Mouse (Mus musculus) left cerebral cortex, postnatal 14 days (tissue): ENCODE data around the gene Psmd3. TPM values are rescaled to one million over a fixed set of nuclear protein-coding genes. Genes with fewer than 3 reads are reported as not detected.

ENCODE experiments used
- DNase-seq, 2 experiments: peaks; one replicate each; pipeline ENCODE4 v3.0.0; 2021 to 2022; ENCODE audit warnings: low spot score in 2 of 2, mixed read lengths in 1 of 2
- intact Hi-C: fragments of 180-260 bp; cut with DNase I; formaldehyde crosslinking; loops from one replicate; pipeline ENCODE4 v1.15.1; 2025
- total RNA-seq, 2 experiments: library from RNA; stranded (reverse); gene quantifications; 2 replicates each; pipeline ENCODE4 v1.2.3; 2021

The Psmd3 gene
- total RNA-seq, 2 experiments from 2014 or later: 128 to 134 TPM

DNA sequence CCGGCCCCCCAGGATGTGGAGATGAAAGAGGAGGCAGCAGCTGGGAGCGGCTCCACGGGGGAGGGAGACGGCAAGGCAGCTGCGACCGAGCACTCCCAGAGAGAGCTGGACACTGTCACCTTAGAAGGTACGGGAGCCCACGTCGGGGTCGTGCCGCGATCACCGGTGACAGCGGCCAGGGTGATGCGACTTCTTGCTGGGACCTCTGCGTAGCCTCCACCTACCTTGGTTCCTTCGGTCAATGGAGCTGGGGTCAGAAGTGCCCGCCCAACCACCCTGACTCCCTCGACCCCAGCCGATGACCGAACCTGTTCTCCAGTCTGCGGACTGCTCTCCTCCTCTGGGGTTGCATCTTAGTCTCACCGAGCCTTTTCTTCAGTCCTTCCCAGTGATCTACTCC, 457 bp downstream of the Psmd3 start:
- intact Hi-C loops: no loop called here

DNA sequence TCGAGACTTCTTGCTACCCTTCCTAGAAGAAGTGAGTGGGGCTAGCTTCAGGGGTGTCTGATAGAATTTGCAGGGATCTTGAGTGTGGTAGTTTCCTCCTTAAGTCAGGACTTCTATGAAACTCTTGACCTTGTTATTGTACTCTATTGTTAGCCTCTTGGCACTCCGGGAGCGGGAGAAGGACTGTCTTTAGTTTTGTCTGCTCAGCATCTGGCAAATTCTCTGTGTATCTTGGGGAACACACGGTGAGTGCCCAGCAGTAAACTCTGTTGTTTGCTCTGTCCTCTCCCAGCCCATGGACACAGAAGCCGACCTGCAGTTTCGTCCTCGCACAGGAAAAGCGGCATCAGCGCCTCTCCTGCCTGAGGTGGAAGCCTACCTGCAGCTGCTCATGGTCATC, 3.3 kb downstream of the Psmd3 start:
- DNase-seq: no peak
- intact Hi-C loops: no loop called here

More for the DNA sequence above, 457 bp downstream of the Psmd3 start:
- no peak for DNase-seq

DNA sequence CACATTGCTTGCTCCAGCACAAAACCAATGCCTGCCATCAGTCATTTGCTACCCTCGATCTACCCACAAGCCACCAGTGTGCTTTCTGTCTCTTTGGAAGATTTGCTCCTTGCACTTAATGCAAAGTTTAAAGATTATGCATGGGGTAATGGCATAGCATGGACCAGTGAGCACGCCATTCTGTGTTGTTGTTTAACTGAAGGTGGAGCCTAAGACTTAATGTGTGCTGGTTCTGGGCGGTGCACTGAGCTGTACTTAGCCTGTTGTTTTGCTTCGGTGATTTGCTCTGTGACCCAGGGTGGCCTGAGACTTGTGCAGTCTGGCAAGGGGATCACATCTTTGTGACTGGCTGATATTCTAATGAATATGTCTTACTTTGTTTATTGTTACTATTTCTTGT, 4.6 kb downstream of the Psmd3 start:
- intact Hi-C loops: no loop called here
- no peak for DNase-seq

- intact Hi-C loops: no loop called here
- no peak for DNase-seq
These were observed 5.7 kb downstream of the Psmd3 start for GRCm38 (mm10) chr11:98688009-98688408.

- DNase-seq: no peak
- intact Hi-C loops: no loop called here
These were observed 10.8 kb downstream of the Psmd3 start for GRCm38 (mm10) chr11:98693201-98693600.

DNA sequence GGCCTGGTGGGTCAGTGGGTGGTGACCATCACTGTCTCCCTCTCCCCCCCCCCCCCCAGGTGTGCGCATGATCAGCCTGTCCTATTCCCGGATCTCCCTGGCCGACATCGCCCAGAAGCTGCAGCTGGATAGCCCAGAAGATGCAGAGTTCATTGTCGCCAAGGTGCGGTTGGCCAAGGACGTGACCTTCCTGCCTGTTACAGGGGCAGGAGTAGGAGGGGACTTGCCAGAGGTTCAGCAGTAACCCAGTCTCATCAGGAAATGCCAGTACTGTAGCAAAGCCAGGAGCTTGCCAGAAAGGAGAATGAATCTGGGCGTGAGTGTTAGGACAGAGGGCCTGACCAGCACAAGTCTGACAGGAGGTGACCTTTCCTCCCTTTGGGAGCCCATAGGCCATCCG, 11.4 kb downstream of the Psmd3 start:
- intact Hi-C loops: no loop called here
- no peak for DNase-seq

GRCm38 (mm10) chr11:98694301-98694700, 11.9 kb downstream of the Psmd3 start:
- intact Hi-C loops: no loop called here
- no peak for DNase-seq

GRCm38 (mm10) chr11:98695408-98695807, 13.1 kb downstream of the Psmd3 start:
- DNase-seq: no peak
- intact Hi-C loops: no loop called here

GRCm38 (mm10) chr11:98696454-98697216, 14.3 kb downstream of the Psmd3 start:
- no peak for DNase-seq
- intact Hi-C loops: no loop called here

DNA sequence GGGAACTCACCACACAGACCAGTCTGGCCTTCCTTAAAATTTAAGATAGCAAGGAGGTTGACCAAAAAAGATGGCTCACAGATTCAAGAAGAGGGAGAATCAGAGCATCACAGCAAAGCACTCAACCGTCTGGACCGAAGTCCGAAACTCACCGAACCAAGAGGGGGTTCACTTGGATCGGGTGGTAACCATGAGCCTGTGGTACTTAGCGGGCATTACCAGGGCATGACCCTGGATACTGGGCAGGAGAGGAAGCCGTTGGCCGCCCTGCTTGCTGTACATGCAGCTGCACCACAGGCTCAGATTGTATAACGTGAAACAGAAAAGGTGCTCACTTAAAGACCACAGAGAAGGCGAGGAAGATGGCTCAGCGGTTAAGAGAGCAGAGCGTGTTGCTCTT, 14.9 kb downstream of the Psmd3 start:
- intact Hi-C loops: no loop called here
- DNase-seq: no peak

DNA sequence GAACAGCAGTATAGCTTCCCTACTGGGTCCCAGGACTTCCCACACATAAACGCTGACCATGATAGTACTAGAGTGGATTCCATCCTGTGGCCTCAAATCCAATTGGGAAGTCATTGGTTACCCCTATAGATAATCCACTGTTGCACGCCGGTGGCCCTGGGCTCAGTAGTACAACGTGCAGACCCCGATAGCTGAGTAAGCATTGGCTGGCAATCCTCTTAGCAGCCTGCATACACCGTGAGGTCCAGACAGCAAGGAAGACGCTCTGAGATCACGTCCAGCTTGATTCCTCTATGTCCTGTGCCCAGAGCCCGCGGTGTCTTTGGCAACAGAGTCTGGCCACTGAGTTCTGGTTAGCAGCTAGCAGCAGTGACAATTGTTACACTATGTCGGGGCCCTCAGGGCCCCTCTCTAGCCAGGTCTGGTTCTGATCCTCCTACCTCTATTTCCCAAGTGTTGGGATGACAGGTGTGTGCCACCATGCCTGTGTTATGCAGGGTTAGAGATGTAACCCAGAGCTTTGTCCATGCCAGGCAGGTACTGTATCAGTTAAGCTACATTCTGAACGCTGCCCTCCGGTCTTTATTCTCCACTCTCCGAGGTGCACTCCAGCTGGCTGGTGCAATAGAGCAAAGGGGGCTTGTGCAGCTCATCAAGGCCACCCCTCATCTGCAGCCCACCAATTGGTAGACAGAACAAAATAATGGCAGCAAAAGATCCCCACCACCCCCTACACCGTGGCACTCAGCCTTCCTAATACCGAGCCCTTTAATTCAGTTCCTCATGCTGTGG, 16.7 kb downstream of the Psmd3 start:
- no peak for DNase-seq
- intact Hi-C loops: no loop called here

DNA sequence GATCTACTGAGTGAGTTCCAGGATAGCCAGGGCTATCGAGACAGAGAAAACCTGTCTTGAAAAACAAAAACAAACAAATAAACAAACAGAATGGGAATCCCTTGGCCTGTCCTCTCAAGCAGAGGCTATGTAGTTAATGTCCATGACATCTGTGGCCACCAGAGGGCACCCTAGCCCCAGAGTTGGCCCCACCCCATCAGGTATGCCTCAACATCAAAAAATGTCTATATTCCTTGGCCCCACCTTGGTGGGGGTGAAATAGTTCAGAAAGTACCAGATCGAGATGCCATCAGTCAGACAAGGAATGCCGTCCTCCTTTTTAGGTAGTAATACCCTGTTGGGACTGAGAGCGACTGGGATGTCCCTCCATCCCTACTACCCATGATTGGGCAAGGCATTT, 17.6 kb downstream of the Psmd3 start:
- DNase-seq: peak; percentile 76 to 87
- intact Hi-C loops: loop anchor here (2.0 to 5.0 kb wide), 2 partner anchors 87 to 207 kb away; partner anchors contain the start of gene Cdc6

GRCm38 (mm10) chr11:98701213-98701670, 18.9 kb downstream of the Psmd3 start, which contains the start of gene Csf3:
Gene Csf3, plus strand, starts transcription at chr11:98701263.
- DNase-seq: no peak
- intact Hi-C loops: loop anchor here (2.0 to 5.0 kb wide), 2 partner anchors 86 to 206 kb away; partner anchors contain the start of gene Cdc6

DNA sequence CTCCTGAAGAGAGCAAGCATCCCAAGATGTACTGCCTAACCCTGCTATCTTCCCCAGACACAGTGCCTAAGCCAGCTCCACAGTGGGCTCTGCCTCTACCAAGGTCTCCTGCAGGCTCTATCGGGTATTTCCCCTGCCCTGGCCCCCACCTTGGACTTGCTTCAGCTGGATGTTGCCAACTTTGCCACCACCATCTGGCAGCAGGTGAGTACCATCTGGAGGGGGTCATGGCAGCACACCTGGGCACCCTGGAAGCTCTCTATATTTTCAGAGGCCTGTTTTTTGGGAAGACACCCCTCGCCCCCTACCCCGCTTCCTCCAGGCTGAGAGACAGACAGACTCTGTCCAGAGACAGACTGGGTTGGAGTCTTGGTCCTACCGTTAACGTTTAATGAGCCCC, 20.0 kb downstream of the Psmd3 start:
- no peak for DNase-seq
- intact Hi-C loops: loop anchor here (5.0 kb wide), 1 partner anchor 205 kb away; the partner anchor contains the start of gene Cdc6

GRCm38 (mm10) chr11:98705021-98705420, 22.7 kb downstream of the Psmd3 start:
- intact Hi-C loops: no loop called here
- no peak for DNase-seq

DNA sequence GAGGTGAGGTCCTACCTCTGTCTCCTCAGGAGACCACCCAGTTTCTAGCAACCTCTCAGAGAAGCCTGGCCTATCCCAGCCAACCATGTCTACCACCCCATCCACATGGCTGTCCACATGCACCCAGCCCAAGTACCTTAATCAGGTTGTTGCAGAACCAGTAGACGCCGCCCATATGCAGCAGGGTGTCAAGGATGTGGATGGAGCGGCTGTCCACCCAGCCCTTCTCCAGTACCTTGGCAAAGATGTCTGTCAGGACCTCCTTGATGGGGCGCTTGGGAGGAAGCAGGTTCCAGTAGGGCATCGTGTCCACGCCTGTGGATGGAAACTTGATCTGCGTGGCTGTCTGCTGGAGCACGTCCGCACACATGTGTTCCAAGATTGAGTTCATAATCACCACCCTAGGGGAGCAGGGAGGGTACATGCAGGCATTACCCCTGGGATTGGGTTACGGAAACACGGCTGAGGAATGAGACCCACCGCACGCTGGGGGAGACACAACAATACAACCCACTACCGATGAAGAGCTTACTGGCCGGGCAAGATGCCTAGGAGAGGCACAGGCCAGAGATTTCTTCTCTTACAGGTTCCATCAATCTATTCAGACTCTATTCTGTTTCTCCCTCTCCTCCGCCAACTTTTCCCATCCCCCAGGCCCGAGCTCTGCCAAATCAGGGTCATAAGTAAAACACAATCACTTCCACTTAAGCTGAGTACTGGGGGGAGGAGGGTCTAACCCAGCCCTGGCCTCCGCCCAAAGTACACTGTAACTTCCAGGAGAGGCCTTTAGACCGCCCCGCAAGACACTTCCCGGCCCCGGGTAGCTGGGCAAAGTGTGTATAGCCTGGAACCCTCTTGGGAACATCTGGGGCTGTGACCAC, 25.3 kb downstream of the Psmd3 start:
- intact Hi-C loops: no loop called here
- DNase-seq: no peak

GRCm38 (mm10) chr11:98708282-98708956, 26.1 kb downstream of the Psmd3 start:
- DNase-seq: no peak
- intact Hi-C loops: no loop called here

GRCm38 (mm10) chr11:98709001-98709741, 26.8 kb downstream of the Psmd3 start:
- DNase-seq: no peak
- intact Hi-C loops: no loop called here
